Mouse (Mus musculus) cerebellum, adult 11-12 months (tissue): ENCODE data around the gene Cfap97.
"Not testable (repeated sequence)": the region's sequence is repeated elsewhere in the genome, so short reads cannot be mapped to it uniquely, and the experiment has no call there.

ENCODE experiments used
- DNase-seq: peaks from one replicate; pipeline ENCODE4 v3.0.0; 2022

Gene Cfap97

GRCm38 (mm10) chr8:46162953-46163869 is 11.6 kb downstream of the Cfap97 start:
- DNase-seq: peak; percentile 98

- no peak for DNase-seq
These were observed 12.3 kb downstream of the Cfap97 start for GRCm38 (mm10) chr8:46163870-46164190.

DNA sequence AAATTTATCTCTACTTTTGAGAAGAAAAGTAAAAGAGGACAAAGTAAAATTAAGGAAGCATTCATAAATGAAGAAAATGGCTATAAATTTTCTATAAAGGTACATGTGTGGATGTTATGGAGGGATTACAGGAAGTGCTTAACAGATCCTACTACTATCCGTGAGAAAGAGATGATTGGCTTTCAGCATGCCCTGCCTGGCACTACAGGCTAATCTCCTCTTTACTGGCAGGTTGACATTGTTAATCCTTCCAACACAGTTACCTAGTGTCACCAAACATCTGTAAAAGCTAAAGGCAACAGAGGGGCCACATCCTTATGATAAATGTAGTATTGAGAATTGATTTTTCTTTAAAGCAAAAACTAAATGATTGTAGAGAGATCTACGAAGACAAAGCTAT is 22.1 kb downstream of the Cfap97 start:
- no peak for DNase-seq

GRCm38 (mm10) chr8:46180136-46180535 is 28.6 kb downstream of the Cfap97 start:
- DNase-seq: no peak

DNA sequence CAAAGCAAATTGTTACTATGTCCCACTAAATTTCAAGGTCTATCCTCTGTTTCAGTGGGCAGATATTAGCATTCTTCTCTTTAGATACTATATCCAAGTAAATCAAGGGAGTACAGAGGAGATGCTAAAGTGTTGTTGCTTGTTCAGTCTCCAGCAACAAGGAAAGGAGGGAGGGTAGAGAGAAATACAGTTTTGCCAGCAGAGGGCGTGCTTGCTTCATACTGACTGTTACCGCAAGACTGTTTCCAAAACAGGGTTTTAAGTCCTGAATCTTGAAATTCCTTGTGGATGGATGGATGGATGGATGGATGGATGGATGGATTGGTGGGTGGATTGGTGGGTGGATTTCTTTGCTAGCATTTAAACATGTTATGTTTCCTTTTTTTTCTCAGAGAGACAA is 33.8 kb downstream of the Cfap97 start:
- DNase-seq: no peak

DNA sequence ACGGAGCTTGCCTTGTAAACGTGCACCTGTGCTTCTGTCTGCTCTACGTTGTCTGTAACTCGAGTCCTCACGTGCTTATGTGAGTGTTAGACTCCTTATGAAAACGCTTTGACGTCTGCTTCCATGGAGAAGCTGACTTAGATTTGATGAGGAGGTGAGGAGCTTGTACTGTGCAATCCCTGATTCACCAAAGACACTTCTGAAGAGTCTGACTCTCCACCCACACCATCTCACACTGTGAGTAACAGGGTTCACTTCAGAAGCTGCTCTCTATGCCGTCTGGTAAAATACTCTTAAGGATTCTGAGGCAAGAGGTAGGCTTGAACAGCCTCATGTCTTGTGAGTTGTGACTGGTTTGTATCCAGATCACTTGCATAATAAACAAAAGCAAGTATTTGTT is 41.5 kb downstream of the Cfap97 start:
- DNase-seq: no peak

GRCm38 (mm10) chr8:46196877-46197276 is 45.3 kb downstream of the Cfap97 start:
- DNase-seq: no peak

DNA sequence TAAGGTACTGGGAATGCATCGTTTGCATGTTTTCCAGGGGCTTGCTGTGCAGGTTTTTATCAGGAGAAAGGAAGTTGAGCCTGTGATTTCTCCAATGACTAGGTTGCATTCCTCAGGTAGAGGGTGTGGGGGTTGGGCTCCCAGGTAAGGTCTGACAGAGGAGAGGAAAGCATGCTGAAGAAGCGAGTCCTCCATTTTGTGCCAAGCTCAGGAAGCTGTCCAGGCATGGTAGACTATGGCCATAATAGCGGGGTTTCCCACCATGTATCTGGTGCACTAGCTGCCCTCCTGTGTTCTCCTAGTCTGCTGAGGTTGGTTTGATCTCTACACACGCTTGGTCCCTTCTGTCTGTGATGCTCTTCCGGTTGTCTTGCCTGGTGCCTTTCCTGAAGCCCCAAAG is 46.1 kb downstream of the Cfap97 start:
- DNase-seq: no peak

- no peak for DNase-seq
These were observed 50.8 kb downstream of the Cfap97 start for GRCm38 (mm10) chr8:46202350-46202749.

- no peak for DNase-seq
These were observed 52.7 kb downstream of the Cfap97 start for GRCm38 (mm10) chr8:46204301-46204700.

DNA sequence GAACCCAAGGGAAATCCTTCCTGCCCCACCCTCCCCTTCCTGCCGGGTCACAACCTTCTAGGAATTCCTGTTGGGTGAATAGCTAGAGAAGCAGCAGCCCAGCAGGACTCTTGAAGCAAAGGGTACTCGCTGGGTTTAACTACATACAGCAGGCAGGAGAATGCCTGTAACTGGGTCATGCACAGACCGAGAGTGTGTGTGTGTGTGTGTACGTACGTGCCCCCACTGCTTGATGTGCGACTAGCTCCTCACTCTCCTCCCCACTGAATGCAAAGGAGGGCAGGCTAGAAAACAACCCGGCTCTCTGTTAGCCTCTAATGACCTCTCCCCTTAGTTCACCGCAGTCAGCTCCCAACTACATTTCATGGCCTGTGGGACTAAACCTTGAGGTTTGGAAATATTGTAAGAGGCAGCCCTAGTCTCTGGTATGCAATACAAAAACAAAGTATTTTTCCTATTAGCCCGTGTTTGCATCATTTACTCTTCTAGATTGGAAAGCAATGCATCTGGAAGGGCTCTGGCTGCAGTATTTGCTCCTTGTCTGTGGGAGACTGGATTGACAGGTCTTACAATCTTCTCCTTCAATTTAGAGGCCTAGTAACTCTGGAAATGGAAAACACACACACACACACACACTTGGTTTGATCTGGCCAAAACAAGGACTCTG is 53.5 kb downstream of the Cfap97 start:
- DNase-seq: no peak

GRCm38 (mm10) chr8:46206107-46206506 is 54.5 kb downstream of the Cfap97 start:
- no peak for DNase-seq

- DNase-seq: peak; percentile 68
These were observed 56.8 kb downstream of the Cfap97 start for GRCm38 (mm10) chr8:46208354-46208753.

- peak; percentile 33 for DNase-seq
These were observed 57.5 kb downstream of the Cfap97 start for GRCm38 (mm10) chr8:46209057-46209456.

DNA sequence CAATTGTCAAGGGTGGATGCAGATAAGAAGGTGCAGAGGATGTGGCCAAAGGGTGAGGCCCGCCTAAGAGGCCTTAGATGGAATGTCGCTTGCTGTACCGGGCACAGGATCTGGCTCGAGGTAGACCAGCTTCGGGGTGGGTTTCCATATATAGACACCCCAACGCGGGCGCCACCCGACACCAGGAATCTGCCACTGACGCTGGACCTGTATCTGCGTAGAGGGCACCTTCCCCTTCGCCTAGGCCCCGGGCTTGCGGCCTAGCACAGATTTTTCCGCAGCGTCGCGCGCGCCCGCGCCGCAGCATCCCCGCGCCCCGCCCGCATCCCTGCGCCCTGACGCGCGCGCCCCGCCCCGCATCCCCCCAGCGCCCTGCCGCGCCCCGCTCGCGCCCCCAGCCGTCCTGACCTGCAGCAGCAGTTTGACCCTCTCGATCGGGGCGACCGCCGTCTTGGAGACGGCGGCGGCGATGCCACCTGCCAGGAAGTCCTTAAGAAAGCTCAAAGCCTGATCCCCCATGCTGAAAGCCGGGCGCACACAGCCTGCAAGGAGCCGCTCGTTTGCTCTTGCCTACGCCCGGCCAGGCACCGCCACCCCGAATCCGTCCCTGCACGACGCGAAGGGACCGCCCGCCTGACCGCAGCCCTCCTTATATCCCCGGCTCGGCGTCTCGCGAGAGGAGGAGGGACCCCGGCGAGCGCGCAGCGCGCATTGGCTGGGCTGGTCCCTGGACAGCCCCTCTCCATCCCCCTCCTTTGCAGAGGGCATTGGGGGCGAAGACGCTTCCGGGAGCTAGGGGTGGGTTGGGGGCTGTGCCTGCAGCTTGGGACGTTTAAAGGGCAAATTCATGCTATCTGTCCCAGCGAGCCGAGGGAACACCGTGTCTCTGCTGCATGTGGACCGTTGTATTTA is 59.1 kb downstream of the Cfap97 start, which contains the start of gene Slc25a4:
Gene Slc25a4 (minus strand): TSS at position 881 of the 912 bp plus-strand sequence.
- DNase-seq: peak; percentile 97

DNA sequence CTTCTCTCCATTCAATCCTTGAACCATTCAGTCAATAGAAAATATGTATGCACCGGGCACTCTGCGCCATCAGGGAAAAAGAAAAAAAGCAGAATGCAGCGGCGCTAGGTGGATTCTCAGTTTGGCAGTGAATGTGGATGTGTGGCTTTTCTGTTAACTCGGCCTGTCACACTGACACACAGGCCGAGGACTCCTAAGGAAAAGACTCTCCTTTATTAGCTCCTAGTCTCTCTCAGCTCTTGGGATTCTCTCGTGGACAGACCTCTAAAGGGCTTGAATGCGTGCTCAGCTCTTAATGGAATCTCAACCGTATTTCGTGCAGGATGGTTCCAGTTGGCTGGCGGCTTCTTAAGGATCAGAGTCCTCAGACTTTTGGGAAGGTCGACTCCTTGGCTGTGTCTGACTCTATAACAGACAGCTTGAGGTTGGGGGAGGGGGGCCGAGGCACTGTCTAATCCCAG is 60.1 kb downstream of the Cfap97 start:
- DNase-seq: peak; percentile 54

DNA sequence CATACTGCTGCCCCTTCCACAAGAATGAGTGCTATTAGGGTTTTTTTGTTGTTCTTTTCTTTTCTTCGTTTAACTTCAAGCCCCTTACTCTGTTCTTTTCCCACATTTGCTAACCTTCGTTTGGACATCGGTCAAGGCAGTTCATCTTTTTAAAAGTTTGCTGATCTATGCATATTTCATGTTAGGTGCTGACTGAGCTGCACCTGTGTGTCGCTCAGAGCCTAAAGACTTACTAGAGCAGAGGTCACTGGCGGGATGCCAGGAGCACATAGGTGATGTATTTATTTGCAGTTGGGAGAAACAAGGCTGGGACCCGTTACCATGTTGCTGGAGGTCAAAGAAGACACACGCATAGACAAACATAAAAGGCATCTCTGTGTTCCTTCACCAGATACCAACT is 60.6 kb downstream of the Cfap97 start:
- DNase-seq: peak; percentile 60

GRCm38 (mm10) chr8:46213971-46214480 is 62.5 kb downstream of the Cfap97 start:
- no peak for DNase-seq

- peak; percentile 82 for DNase-seq
These were observed 65.3 kb downstream of the Cfap97 start for GRCm38 (mm10) chr8:46216838-46217237.

DNA sequence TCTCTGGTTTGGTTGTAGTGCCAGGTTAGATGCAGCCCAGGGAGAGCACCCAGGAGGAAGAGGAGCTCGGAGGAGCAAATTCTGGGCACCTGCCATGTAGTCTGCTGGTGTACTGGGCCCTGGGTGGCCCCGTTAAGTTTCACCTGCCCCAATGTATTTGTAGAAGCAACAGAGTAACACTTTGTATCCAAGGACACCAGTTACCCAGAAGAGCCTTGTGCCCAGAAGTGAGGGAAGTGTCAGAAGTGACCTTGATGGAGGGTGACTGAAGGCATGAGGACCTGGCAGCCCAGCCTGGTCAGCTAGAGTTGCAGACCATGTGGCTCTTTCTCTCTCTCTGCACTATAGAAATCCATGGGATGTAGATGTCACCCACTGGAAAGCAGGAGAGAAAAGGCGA is 69.0 kb downstream of the Cfap97 start:
- no peak for DNase-seq

- no peak for DNase-seq
These were observed 73.9 kb downstream of the Cfap97 start for GRCm38 (mm10) chr8:46225501-46225900.

DNA sequence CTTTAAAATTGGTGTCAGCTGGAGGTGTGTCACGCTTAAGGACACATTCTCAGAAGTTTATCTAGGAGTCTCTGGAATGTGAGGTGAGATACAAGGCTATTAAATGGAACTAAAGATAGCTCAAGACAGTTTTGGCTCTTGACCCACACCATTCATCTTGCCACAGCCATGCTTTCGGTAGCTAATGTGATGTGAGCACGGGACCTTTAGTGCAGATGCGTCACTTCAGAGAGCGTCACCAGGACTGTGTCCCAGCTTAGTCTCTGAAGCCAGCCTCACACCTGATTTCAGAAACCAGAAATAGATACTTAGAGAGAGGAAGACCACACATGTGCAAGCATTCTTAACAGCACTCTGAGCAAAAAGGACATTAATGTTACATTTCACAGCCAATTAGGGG is 75.1 kb downstream of the Cfap97 start:
- DNase-seq: no peak

- not testable (repeated sequence) for DNase-seq
These were observed 80.4 kb downstream of the Cfap97 start for GRCm38 (mm10) chr8:46231968-46232367.
